Mouse (Mus musculus) CH12.LX (cell line): ENCODE data around the gene Ppp4r2.

Experiments
- CTCF ChIP-seq, 2 experiments: IDR thresholded peaks in 1 of 2; conservative IDR thresholded peaks in 1 of 2; 2 replicates each; pipeline ENCODE4 v1.5.1; 2011 to 2012; ENCODE audit warnings: low read depth in 2 of 2, low read length in 2 of 2, improper control_type of control experiment in 1 of 2, inconsistent platforms in 1 of 2, mild to moderate bottlenecking in 1 of 2, moderate library complexity in 1 of 2
- KAT2A ChIP-seq: IDR thresholded peaks from 2 replicates; pipeline ENCODE4 v1.6.1; 2012; ENCODE audit warnings: low read length, improper control_type of control experiment, inconsistent platforms; ENCODE audit not compliant: insufficient replicate concordance
- MAFK ChIP-seq: IDR thresholded peaks from 2 replicates; pipeline ENCODE4 v1.6.1; 2011; ENCODE audit warnings: low read length, improper control_type of control experiment; ENCODE audit not compliant: insufficient replicate concordance
- MXI1 ChIP-seq: IDR thresholded peaks from 2 replicates; pipeline ENCODE4 v1.6.1; 2011; ENCODE audit warnings: mild to moderate bottlenecking, low read depth, low read length, improper control_type of control experiment
- MYC ChIP-seq: IDR thresholded peaks from 2 replicates; pipeline ENCODE4 v1.6.1; 2011; ENCODE audit warnings: low read depth, mild to moderate bottlenecking, improper control_type of control experiment, low read length

- TF ChIP-seq MXI1 (no peak), MAFK (no peak), MYC (no peak), CTCF (conservative IDR thresholded peaks at IDR 0.05 in 1 of 2, IDR thresholded peaks at IDR 0.05 in 1 of 2; ENCODE audit: low read depth in 2 of 2, low read length in 2 of 2) (no peak), KAT2A (no peak)
Observed at GRCm38 (mm10) chr6:100831751-100832150, 1.7 kb upstream of the Ppp4r2 start.
